Mouse (Mus musculus) lung, embryonic 14.5 days (tissue): ENCODE measurements around the gene Tmem141. TPM values are rescaled to one million over a fixed set of nuclear protein-coding genes. Genes with fewer than 3 reads are reported as not detected.
A peak's percentile ranks its signal among the peaks of the same experiment; 100 is the strongest.

Experiments used
- ATAC-seq: fragments of 200-750 bp; cut with Nextera tagmentation; 2 replicates; pipeline ENCODE4 v1.8.0; 2017; ENCODE audit warnings: mild to moderate bottlenecking, moderate TSS enrichment, moderate library complexity; ENCODE audit not compliant: insufficient read depth
- DNase-seq: peaks from one replicate; pipeline ENCODE4 v3.0.0-alpha.2; 2015
- H3K27ac ChIP-seq: fragments of 300-500 bp; sonication (generic); 2 replicates; pipeline ENCODE4 v1.5.1; 2014; ENCODE audit warnings: low read depth, mild to moderate bottlenecking, moderate library complexity
- H3K27me3 ChIP-seq: fragments of 300-500 bp; sonication (generic); 2 replicates; pipeline ENCODE4 v1.6.1; 2014; ENCODE audit warnings: low read length, control low read depth; ENCODE audit not compliant: insufficient read depth
- H3K36me3 ChIP-seq: fragments of 300-500 bp; sonication (generic); 2 replicates; pipeline ENCODE4 v1.6.1; 2014; ENCODE audit warnings: control low read depth; ENCODE audit not compliant: insufficient read depth
- H3K4me1 ChIP-seq: fragments of 300-500 bp; sonication (generic); 2 replicates; pipeline ENCODE4 v1.6.1; 2014; ENCODE audit warnings: antibody characterized with exemption, control low read depth; ENCODE audit not compliant: insufficient read depth
- H3K4me2 ChIP-seq: fragments of 300-500 bp; sonication (generic); 2 replicates; pipeline ENCODE4 v1.6.1; 2014; ENCODE audit warnings: mild to moderate bottlenecking
- H3K4me3 ChIP-seq: fragments of 300-500 bp; sonication (generic); 2 replicates; pipeline ENCODE4 v1.5.1; 2014; ENCODE audit warnings: low read depth, low read length
- H3K9ac ChIP-seq: fragments of 300-500 bp; sonication (generic); 2 replicates; pipeline ENCODE4 v1.6.1; 2014
- H3K9me3 ChIP-seq: fragments of 300-500 bp; sonication (generic); 2 replicates; pipeline ENCODE4 v1.6.1; 2016; ENCODE audit warnings: low read depth, low read length, control low read depth
- CTCF ChIP-seq: IDR thresholded peaks from 2 replicates; pipeline ENCODE4 v1.5.1; 2016; ENCODE audit warnings: antibody characterized with exemption, low read depth
- WGBS: fragments of 180-500 bp; shearing (Covaris S2); extraction: QIAGEN DNeasy Blood & Tissue Kit; methylation state at CpG from one replicate; pipeline ENCODE4 v1.1.7; 2014; 5-methylcytosine and 5-hydroxymethylcytosine counted together
- polyA plus RNA-seq: library from polyadenylated mRNA; unstranded; fragments of >200 nt; fragmentation: Nextera tagmentation; extraction: Ambion mirVana; gene quantifications from 2 replicates; pipeline ENCODE4 v1.2.1, GENCODE M21; 2014

Tmem141 gene
- polyA plus RNA-seq, 1 experiment from 2014 or later: 26.0 TPM

DNA sequence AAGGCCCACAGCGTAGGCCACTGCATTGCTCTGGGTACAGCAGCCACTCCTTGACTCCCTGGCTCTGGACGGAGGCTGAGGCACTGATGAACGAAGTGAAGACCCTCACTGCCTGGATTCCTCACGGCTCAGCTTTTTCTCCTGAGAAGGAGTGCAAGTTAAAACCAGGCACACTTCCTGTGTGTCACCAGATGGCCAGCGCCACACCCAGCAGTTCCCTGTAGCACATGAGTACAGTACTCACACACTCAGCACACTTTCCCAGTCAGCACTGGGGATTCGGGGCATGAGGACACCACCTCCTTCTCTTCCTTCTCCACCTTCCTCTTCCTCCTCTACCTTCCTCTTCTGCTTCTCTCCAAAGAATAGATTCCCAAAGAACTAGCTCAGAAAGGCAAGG lies 6.0 kb upstream of the Tmem141 start, which contains the start of gene Fcna:
Gene Fcna (minus strand): TSS at position 220 of the 400 bp plus-strand sequence.
- H3K27me3 ChIP-seq: no peaks in the 10 kb centered on the region
- DNase-seq: no peak
- TF ChIP-seq CTCF: no peak
- no peaks in the 10 kb centered on the region for H3K36me3 ChIP-seq
- H3K4me3 ChIP-seq: no peak within 1 kb of the TSS
- H3K4me1 ChIP-seq: no peaks in the 10 kb centered on the region
- no peak within 1 kb of the TSS for H3K27ac ChIP-seq
- H3K9me3 ChIP-seq: no peaks in the 10 kb centered on the region
- no peak within 1 kb of the TSS for H3K9ac ChIP-seq
- H3K4me2 ChIP-seq: no peak within 1 kb of the TSS
- 65% methylated on average over 6 of the region's 6 CpGs for WGBS
- no peak for ATAC-seq

GRCm38 (mm10) chr2:25625986-25626385 lies 4.2 kb upstream of the Tmem141 start:
- H3K9ac ChIP-seq: no peak overlapping the region
- TF ChIP-seq CTCF: no peak
- H3K4me1 ChIP-seq: no peaks in the 10 kb centered on the region
- no peak for ATAC-seq
- H3K27ac ChIP-seq: no peak overlapping the region
- no peak overlapping the region for H3K4me2 ChIP-seq
- H3K27me3 ChIP-seq: no peaks in the 10 kb centered on the region
- H3K9me3 ChIP-seq: no peaks in the 10 kb centered on the region
- H3K36me3 ChIP-seq: no peaks in the 10 kb centered on the region
- H3K4me3 ChIP-seq: no peak overlapping the region
- 17% methylated on average over 5 of the region's 5 CpGs for WGBS
- no peak for DNase-seq

GRCm38 (mm10) chr2:25620852-25621228 lies 965 bp downstream of the Tmem141 start:
- no peak for TF ChIP-seq CTCF
- Histone ChIP-seq H3K4me2 (peak overlapping the region; percentile 64), H3K27ac (no peak overlapping the region), H3K27me3 (peaks cover 25% of the 10 kb centered on the region), H3K9ac (no peak overlapping the region), H3K36me3 (no peaks in the 10 kb centered on the region), H3K9me3 (no peaks in the 10 kb centered on the region), H3K4me1 (no peaks in the 10 kb centered on the region), H3K4me3 (no peak overlapping the region)
- DNase-seq: no peak
- ATAC-seq: no peak
- WGBS: 74% methylated on average over 4 of the region's 4 CpGs

DNA sequence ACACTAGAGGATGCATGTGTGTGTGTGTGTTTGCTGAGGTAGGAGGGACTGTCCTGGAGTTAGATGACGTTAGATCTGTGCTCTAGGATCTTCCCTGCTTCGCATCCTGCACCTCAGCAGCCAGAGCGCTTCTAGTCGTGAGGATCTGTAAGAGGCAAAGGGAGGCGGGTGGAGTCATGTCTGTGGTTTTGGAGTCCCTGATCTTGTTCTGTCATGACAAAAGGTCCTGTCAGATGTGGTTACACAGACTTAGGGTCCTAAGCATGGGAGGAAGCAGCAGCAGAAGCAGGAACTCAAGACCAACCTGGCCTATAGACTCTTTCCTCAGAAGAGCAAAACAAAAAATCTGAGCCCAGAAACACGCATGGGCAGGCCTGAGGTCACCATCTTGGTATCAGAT lies 1.4 kb downstream of the Tmem141 start:
- H3K9ac ChIP-seq: no peak overlapping the region

DNA sequence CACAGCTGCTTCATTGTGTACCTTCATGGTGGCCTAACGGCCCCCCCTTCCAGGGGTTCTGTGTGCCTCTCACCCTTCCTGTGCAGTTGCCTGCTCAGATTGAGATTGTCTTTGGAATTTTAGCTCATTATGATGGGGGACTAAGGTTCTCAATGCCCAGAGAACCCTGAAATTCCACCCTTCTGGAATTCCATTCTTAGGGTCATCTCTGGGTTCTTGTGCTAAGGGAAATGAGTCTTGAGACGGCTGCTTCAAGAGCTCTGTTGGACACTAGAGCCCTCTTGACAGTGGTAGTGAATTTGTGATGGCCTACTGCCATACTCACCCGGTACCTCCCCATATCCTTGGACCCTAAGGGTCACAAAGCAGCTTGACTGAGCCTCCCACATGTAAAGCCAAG lies 4.2 kb downstream of the Tmem141 start, which contains the start of gene Ccdc183:
Gene Ccdc183 (minus strand): TSS at position 101 of the 400 bp plus-strand sequence.
- H3K27me3 ChIP-seq: peaks cover 41% of the 10 kb centered on the region
- H3K9me3 ChIP-seq: no peaks in the 10 kb centered on the region
- ATAC-seq (no peak), DNase-seq (no peak)
- no peak for TF ChIP-seq CTCF
- 63% methylated on average over 3 of the region's 3 CpGs for WGBS
- H3K4me3 ChIP-seq: no peak within 1 kb of the TSS
- no peaks in the 10 kb centered on the region for H3K36me3 ChIP-seq
- H3K4me1 ChIP-seq: no peaks in the 10 kb centered on the region
- H3K9ac ChIP-seq: no peak within 1 kb of the TSS
- H3K4me2 ChIP-seq: no peak within 1 kb of the TSS
- H3K27ac ChIP-seq: no peak within 1 kb of the TSS

More for the DNA sequence above, 1.4 kb downstream of the Tmem141 start:
- 70% methylated on average over 6 of the region's 6 CpGs for WGBS
- no peaks in the 10 kb centered on the region for H3K4me1 ChIP-seq
- H3K9me3 ChIP-seq: no peaks in the 10 kb centered on the region
- ATAC-seq (no peak), DNase-seq (no peak)
- no peak overlapping the region for H3K4me3 ChIP-seq
- no peak overlapping the region for H3K27ac ChIP-seq
- peaks cover 30% of the 10 kb centered on the region for H3K27me3 ChIP-seq
- no peak overlapping the region; the same call in 1 of the 2 replicates for H3K4me2 ChIP-seq
- TF ChIP-seq CTCF: no peak
- H3K36me3 ChIP-seq: no peaks in the 10 kb centered on the region

DNA sequence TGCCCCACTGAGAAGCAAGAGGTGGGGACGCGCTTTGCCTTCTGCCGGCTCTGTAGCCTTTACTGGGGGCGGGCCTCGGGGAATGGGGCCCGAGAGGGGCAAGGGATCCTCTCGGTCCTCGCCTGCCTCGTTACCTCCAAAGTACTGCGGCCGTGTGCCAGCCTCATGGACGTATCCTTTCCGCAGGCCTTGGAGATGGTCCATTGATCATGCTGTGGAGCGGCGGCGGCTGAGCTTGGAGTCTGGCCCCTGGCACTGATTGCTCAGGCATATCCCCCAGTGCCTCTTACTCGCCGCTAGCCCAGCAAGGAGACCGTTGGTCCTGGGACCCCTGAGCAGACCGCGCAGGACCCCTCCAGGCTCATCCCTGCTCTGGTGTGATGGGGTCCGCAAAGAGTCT lies 5.4 kb downstream of the Tmem141 start:
- H3K9ac ChIP-seq: peak overlapping the region; percentile 32
- no peaks in the 10 kb centered on the region for H3K4me1 ChIP-seq
- TF ChIP-seq CTCF: no peak
- no peak overlapping the region for H3K27ac ChIP-seq
- no peaks in the 10 kb centered on the region for H3K9me3 ChIP-seq
- no peaks in the 10 kb centered on the region for H3K36me3 ChIP-seq
- peak overlapping the region; percentile 9; the same call in 1 of the 2 replicates for H3K4me3 ChIP-seq
- peaks cover 41% of the 10 kb centered on the region for H3K27me3 ChIP-seq
- DNase-seq (no peak), ATAC-seq (0 out of 2 replicates have a peak, but pooled peaks have one; percentile 6)
- H3K4me2 ChIP-seq: peak overlapping the region; percentile 32
- WGBS: 14% methylated on average over 22 of the region's 22 CpGs

- Histone ChIP-seq H3K4me3 (peak overlapping the region; percentile 100), H3K27me3 (no peaks in the 10 kb centered on the region), H3K9ac (peak overlapping the region; percentile 98), H3K4me1 (peaks cover 13% of the 10 kb centered on the region), H3K9me3 (no peaks in the 10 kb centered on the region), H3K4me2 (peak overlapping the region; percentile 77), H3K36me3 (peaks cover 6% of the 10 kb centered on the region), H3K27ac (peak overlapping the region; percentile 69)
- no peak for TF ChIP-seq CTCF
- no peak for ATAC-seq
- no peak for DNase-seq
- 50% methylated on average over 10 of the region's 10 CpGs for WGBS
Observed at GRCm38 (mm10) chr2:25608671-25609070, 13.1 kb downstream of the Tmem141 start.
